Comparison of ENCODE assay signal across 15 mouse cellular contexts in the genomic region with DNA sequence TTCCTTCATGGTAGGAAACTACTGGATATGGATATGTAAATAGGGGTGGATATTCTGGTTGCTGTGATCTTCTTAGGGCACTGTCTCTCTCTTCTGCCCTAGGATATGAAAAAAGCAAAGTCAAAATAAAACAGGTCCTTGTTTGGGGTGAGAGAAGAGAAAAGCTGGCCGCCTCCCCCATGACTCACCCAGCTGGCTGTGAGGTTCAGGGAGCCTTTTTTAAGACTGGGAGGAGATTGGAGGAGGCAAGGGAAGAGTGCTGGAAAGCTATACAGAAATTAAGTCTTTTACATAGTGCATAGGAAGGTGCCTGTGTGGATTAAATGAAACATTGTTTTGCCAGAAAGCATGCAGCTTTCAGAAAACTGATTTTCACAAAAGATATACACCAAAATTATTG.
DNase-seq lines count a peak whose midpoint lies in the region; TF ChIP-seq lines count a peak whose summit lies in the region.
"Had no signal": no experiment of that assay in that cellular context is flagged by ENCODE, and none has a peak within 500 bp of the region (broad histone marks: within the 10 kb centered on the region; RNA-seq: fewer than 3 reads in every experiment).

No protein-coding gene starts in this region.

- WGBS in lung, adult 2 months: 55% methylated on average over 1 of the region's 1 CpGs

- intact Hi-C loops in left cerebral cortex, postnatal 25 days (cut with DNase I): loop anchor here (2.0 kb wide), 2 partner anchors 227 to 543 kb away; a partner anchor contains a TSS
- intact Hi-C loops in gastrocnemius, postnatal 14 days (cut with DNase I; ENCODE audit: low total_unique reads): no loop called here

- H3K4me3 ChIP-seq in lung, adult 2 months (replicated peaks; ENCODE audit: extremely low read depth, low read depth, low read length): no peak overlapping the region
- H3K4me3 ChIP-seq: embryonic facial prominence, embryonic 15.5 days had no signal

- H3K4me1 ChIP-seq in lung, adult 2 months (ENCODE audit: control insufficient read depth, insufficient read depth, low read length): no peaks in the 10 kb centered on the region
- H3K4me1 ChIP-seq: embryonic facial prominence, embryonic 15.5 days had no signal

- no peak for TF ChIP-seq CTCF in lung, adult 2 months (IDR thresholded peaks at IDR 0.05; ENCODE audit: insufficient read depth, low read length)

- no peak for TF ChIP-seq POLR2A in lung, adult 2 months (IDR thresholded peaks at IDR 0.05; ENCODE audit: borderline replicate concordance, extremely low read depth, low read depth, low read length)

- peak; percentile 29 to 46 for DNase-seq in right cerebral cortex, adult 2 months (ENCODE audit: low spot score in 2 of 2)
- DNase-seq in right cerebral cortex, postnatal 10 days (ENCODE audit: low spot score in 2 of 2): no peak
- peak; percentile 3 to 8 for DNase-seq in frontal cortex, postnatal 14 days (ENCODE audit: low spot score in 2 of 2)
- DNase-seq in left cerebral cortex, postnatal 25 days (ENCODE audit: low spot score in 2 of 2): peak; percentile 13 to 84
- peak; percentile 68 for DNase-seq in telencephalon, adult 2 months (ENCODE audit: low read depth, low spot score)
- DNase-seq in lung, adult 2 months: no peak
- no peak for DNase-seq in gastrocnemius, postnatal 14 days
- DNase-seq: adrenal gland, adult 2 months; cerebellum, postnatal 14 days; embryo, embryonic 11 days; heart, adult 18-20 months; kidney, adult 2 months; kidney, postnatal 25 days; lung, embryonic 14.5 days had no signal

Comparison
In these comparisons a context has a peak if more than half of its experiments do, and no peak if none do; other contexts are left out.
1. DNase-seq: peak in right cerebral cortex, adult 2 months (2 of 2), frontal cortex, postnatal 14 days (2 of 2), left cerebral cortex, postnatal 25 days (2 of 2) and telencephalon, adult 2 months (single experiment); none in right cerebral cortex, postnatal 10 days (0 of 2), lung, adult 2 months (single experiment) and gastrocnemius, postnatal 14 days (single experiment).